Mouse (Mus musculus) forebrain, embryonic 15.5 days (tissue): Measurements from ENCODE around the gene Jam3. TPM values are rescaled to one million over a fixed set of nuclear protein-coding genes. Genes with fewer than 3 reads are reported as not detected.

ENCODE experiments used
- ATAC-seq: fragments of 200-750 bp; cut with Nextera tagmentation; replicated peaks from 2 replicates; pipeline ENCODE4 v1.8.0; 2017; ENCODE audit warnings: mild to moderate bottlenecking, moderate TSS enrichment, moderate library complexity
- H3K27ac ChIP-seq: fragments of 300-500 bp; sonication (generic); replicated peaks from 2 replicates; pipeline ENCODE4 v1.5.1; 2015; ENCODE audit warnings: mild to moderate bottlenecking, inconsistent platforms
- H3K27me3 ChIP-seq: fragments of 300-500 bp; sonication (generic); 2 replicates; pipeline ENCODE4 v1.6.1; 2015; ENCODE audit warnings: inconsistent platforms
- H3K36me3 ChIP-seq: fragments of 300-500 bp; sonication (generic); 2 replicates; pipeline ENCODE4 v1.6.1; 2015; ENCODE audit warnings: mild to moderate bottlenecking, inconsistent platforms
- H3K4me1 ChIP-seq: fragments of 300-500 bp; sonication (generic); 2 replicates; pipeline ENCODE4 v1.6.1; 2015; ENCODE audit warnings: inconsistent platforms
- H3K4me2 ChIP-seq: fragments of 300-500 bp; sonication (generic); replicated peaks from 2 replicates; pipeline ENCODE4 v1.6.1; 2015; ENCODE audit warnings: mild to moderate bottlenecking, inconsistent platforms
- H3K4me3 ChIP-seq: fragments of 300-500 bp; sonication (generic); 2 replicates; pipeline ENCODE4 v1.5.1; 2015; ENCODE audit warnings: mild to moderate bottlenecking, inconsistent platforms
- H3K9ac ChIP-seq: fragments of 300-500 bp; sonication (generic); replicated peaks from 2 replicates; pipeline ENCODE4 v1.6.1; 2015; ENCODE audit warnings: mild to moderate bottlenecking, inconsistent platforms
- H3K9me3 ChIP-seq: fragments of 300-500 bp; sonication (generic); 2 replicates; pipeline ENCODE4 v1.6.1; 2016; ENCODE audit warnings: inconsistent platforms
- WGBS: fragments of 180-500 bp; shearing (Covaris S2); methylation state at CpG from one replicate; pipeline ENCODE4 v1.1.7; 2015; ENCODE audit warnings: mixed read lengths; 5-methylcytosine and 5-hydroxymethylcytosine counted together
- polyA plus RNA-seq: library from polyadenylated mRNA; unstranded; fragments of >200 nt; fragmentation: Nextera tagmentation; extraction: Ambion mirVana; gene quantifications from 2 replicates; pipeline ENCODE4 v1.2.1, GENCODE M21; 2015

The Jam3 gene
- polyA plus RNA-seq, 1 experiment from 2014 or later, result 67.9 TPM

DNA sequence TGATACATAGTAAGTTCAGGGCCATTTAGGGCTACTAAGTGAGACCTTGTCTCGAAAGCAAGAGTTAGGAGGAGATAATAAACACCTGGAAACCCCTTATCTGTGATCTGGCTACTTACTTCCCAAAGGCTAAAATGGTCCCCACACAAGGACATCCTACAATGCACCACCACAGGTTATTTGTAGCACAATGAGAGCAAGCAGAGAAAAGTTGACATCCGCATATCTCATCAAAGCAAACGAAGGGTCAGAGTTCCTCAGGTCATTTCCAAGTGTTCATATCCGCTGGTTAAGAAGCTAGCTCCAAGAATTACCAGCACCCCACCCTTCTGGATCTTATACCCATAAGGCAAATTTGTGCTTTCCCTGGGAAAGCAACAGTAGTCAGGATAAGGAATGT, 46.8 kb downstream of the Jam3 start:
- Histone ChIP-seq H3K9ac (no peak overlapping the region), H3K27me3 (no peaks in the 10 kb centered on the region), H3K9me3 (no peaks in the 10 kb centered on the region), H3K36me3 (peaks cover 12% of the 10 kb centered on the region), H3K4me3 (no peak overlapping the region), H3K4me1 (peaks cover 21% of the 10 kb centered on the region), H3K4me2 (no peak overlapping the region), H3K27ac (no peak overlapping the region)
- ATAC-seq, result no peak
- 89% methylated on average over 4 of the region's 4 CpGs for WGBS

DNA sequence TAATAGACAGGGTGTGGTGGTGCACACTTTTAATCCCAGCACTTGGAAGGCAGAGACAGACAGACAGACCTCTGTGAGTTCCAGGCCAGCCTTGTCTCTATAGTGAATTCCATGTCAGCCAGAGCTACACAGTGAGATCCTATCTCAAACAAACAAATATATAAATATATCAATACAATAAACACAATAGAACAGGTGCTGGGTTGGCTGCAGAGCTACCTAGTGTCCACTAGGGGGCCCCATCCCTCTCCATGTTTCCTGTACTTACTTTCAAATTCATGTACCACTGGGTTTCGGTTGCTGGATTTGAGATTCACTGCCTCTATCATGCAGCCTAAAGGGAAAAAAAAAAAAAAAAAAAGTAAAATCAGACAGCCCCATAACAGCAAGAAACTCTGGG, 49.1 kb downstream of the Jam3 start:
- Histone ChIP-seq H3K9ac (no peak overlapping the region), H3K4me3 (no peak overlapping the region), H3K27me3 (no peaks in the 10 kb centered on the region), H3K9me3 (no peaks in the 10 kb centered on the region), H3K27ac (no peak overlapping the region), H3K4me1 (peaks cover 21% of the 10 kb centered on the region), H3K4me2 (no peak overlapping the region), H3K36me3 (peaks cover 32% of the 10 kb centered on the region)
- WGBS, result 19% methylated on average over 1 of the region's 1 CpGs
- ATAC-seq, result peak; percentile 20

DNA sequence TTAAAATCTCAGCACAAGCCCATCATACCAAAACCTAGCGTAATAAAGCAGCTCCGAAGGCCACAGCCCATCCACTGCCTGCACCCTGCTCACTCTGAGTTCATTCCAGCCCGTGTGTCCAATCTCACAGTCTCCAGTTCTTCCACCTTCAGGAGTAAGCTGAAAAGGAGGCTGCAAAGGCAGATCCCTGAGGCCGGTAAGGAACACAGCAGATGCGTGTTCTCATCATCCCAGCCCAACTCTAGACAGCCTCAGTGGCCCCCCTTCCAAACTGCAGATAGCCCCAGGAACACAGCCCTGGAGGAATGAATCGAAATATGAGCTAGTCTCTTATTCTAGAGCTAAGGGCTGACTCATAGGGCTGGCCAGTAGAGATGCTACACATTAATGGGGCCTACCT, 53.8 kb downstream of the Jam3 start:
- 92% methylated on average over 6 of the region's 6 CpGs for WGBS
- no peak overlapping the region for H3K4me3 ChIP-seq
- H3K27ac ChIP-seq, result no peak overlapping the region
- H3K9ac ChIP-seq, result no peak overlapping the region
- no peak for ATAC-seq
- H3K9me3 ChIP-seq, result no peaks in the 10 kb centered on the region
- H3K36me3 ChIP-seq, result peaks cover 60% of the 10 kb centered on the region
- no peaks in the 10 kb centered on the region for H3K4me1 ChIP-seq
- H3K27me3 ChIP-seq, result no peaks in the 10 kb centered on the region
- no peak overlapping the region for H3K4me2 ChIP-seq

DNA sequence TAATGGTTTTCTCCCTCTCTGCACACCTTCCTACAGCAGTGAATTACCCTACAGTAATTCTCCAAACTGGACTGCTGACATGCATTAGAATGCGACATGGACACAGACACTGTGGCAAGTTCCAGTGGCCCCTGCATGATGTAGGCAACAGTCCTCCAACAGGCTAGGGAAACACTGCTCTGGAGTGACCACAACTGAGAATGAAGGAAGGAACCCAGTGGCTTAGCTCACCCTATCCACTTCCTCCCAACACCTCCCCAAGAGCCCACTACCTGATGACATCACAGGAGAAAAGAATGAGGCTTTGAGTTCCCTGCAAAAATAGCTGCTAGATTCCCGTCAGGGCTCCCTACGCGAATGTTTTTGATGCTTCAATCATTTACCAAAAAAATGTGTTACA, 55.7 kb downstream of the Jam3 start:
- peaks cover 70% of the 10 kb centered on the region for H3K36me3 ChIP-seq
- H3K9ac ChIP-seq, result no peak overlapping the region
- H3K4me1 ChIP-seq, result no peaks in the 10 kb centered on the region
- no peaks in the 10 kb centered on the region for H3K9me3 ChIP-seq
- 83% methylated on average over 4 of the region's 4 CpGs for WGBS
- no peak overlapping the region for H3K4me2 ChIP-seq
- no peak overlapping the region for H3K4me3 ChIP-seq
- no peak overlapping the region for H3K27ac ChIP-seq
- no peak for ATAC-seq
- no peaks in the 10 kb centered on the region for H3K27me3 ChIP-seq

DNA sequence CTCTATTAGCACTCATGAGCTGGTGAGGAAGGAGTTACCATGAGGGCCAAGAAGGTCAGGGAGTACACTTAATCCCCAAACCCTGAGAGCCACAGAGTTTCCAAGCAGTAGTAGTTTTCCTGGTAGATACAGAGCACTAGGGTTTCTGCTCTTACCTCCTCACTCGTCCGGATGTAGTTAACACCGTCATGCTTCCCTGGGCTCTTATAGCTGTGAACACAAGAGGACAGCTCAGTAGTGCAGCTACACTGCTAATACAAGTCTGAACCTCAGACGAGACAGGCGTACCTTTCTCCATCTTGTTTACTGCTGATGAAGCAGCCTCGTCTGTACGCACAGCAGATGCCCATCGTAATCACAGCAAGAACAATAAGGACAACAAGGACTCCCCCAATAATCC, 56.7 kb downstream of the Jam3 start:
- Histone ChIP-seq H3K27me3 (no peaks in the 10 kb centered on the region), H3K9me3 (no peaks in the 10 kb centered on the region), H3K36me3 (peaks cover 70% of the 10 kb centered on the region), H3K4me1 (no peaks in the 10 kb centered on the region), H3K9ac (no peak overlapping the region), H3K27ac (no peak overlapping the region), H3K4me3 (no peak overlapping the region), H3K4me2 (no peak overlapping the region)
- 80% methylated on average over 8 of the region's 8 CpGs for WGBS
- ATAC-seq, result no peak

DNA sequence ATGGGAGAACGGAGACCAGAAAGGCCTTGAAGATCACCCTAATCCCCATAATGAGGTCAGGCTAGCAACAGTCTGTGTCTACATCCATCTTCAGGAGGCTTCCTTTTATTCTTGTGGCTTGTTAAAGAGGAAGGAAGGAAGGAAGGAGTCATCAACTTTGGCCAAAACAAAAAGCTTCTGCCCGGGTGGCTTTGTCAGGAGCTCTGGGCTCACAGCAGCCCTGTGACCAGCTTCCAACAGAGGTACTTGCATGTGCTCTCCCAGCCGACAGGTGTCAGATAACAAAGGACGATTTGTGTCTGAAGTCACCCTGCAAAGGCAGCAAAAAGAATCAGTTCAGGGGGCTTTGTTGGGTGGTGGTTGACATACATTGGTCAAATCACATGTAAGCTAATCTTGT, 57.1 kb downstream of the Jam3 start:
- no peak overlapping the region for H3K9ac ChIP-seq
- no peaks in the 10 kb centered on the region for H3K27me3 ChIP-seq
- H3K4me2 ChIP-seq, result no peak overlapping the region
- H3K36me3 ChIP-seq, result peaks cover 70% of the 10 kb centered on the region
- no peak for ATAC-seq
- H3K4me3 ChIP-seq, result no peak overlapping the region
- 24% methylated on average over 4 of the region's 4 CpGs for WGBS
- no peaks in the 10 kb centered on the region for H3K9me3 ChIP-seq
- no peaks in the 10 kb centered on the region for H3K4me1 ChIP-seq
- no peak overlapping the region for H3K27ac ChIP-seq

DNA sequence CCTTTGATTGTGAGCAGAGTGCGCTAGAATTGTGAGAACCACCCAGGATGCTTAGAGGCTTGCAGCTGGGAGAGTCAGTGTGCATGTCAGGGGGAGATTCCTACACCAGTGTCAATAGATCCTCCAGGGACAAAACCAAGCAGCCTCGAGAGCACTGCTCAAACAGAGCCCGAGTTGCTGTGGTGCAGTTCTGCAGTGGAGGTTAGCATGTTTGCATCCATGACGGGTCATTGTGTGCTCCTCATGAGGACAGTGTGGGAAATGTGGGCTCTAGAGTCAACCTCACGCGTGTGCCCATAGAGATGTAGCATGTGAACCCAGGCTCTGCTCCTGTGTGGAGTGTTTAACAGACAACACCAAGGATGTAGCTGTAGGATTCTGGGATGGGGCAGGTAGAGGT, 62.3 kb downstream of the Jam3 start:
- Histone ChIP-seq H3K27me3 (no peaks in the 10 kb centered on the region), H3K4me1 (peaks cover 9% of the 10 kb centered on the region), H3K4me2 (no peak overlapping the region), H3K9ac (no peak overlapping the region), H3K27ac (peak overlapping the region; percentile 84; the same call in 1 of the 2 replicates), H3K36me3 (peaks cover 64% of the 10 kb centered on the region), H3K9me3 (no peaks in the 10 kb centered on the region), H3K4me3 (no peak overlapping the region)
- ATAC-seq, result no peak
- WGBS, result 82% methylated on average over 6 of the region's 6 CpGs

DNA sequence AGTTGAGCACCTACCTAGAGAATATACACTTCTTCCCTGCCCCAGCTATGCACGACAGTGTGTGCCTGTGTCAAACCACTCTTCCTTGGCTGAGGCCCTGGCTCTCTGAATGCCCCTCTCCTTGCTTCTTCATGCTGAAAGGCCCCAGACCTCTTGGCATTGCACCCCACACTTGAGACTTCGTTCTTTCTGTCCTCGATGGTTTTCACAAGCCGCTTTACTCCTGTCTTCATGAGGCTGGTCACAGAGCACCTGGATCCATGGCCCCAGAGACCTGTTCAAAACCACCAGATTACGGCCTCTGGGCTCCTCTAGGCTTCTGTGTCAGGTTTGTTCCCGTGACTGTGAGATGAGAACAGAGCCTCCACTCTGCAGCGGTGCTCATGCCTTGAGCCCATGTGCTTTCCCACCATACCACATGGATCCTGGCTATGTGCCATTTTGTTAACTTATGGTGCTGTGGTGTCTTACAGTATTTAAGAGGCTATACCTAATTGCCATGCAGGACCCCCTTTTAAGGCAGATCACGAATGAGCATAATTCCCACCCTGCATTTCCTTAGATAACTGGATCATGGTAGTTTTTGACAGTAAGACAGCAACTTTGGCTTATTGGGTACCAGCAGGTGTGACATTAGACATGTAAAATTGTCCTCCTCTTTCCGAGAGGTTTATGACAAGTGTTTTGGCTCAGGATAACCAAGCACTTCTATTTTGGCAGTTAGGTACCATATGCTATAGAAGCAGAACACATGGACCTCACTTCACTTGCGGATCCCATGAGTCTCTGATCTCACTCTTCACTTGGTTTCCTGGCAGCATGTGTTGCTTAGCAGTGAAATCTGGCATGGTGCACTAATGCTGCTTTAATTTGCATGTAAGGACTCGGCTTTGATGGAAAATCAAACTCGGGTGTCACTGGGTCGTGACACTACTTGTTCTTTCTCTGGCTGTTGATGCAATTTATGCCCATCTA, 64.1 kb downstream of the Jam3 start:
- H3K27me3 ChIP-seq, result no peaks in the 10 kb centered on the region
- no peak overlapping the region for H3K4me3 ChIP-seq
- H3K4me1 ChIP-seq, result peaks cover 9% of the 10 kb centered on the region
- H3K4me2 ChIP-seq, result no peak overlapping the region
- peak overlapping the region; percentile 85 for H3K27ac ChIP-seq
- no peak overlapping the region for H3K9ac ChIP-seq
- H3K9me3 ChIP-seq, result no peaks in the 10 kb centered on the region
- peaks cover 71% of the 10 kb centered on the region for H3K36me3 ChIP-seq
- peak; percentile 80 for ATAC-seq
- WGBS, result 73% methylated on average over 13 of the region's 13 CpGs

DNA sequence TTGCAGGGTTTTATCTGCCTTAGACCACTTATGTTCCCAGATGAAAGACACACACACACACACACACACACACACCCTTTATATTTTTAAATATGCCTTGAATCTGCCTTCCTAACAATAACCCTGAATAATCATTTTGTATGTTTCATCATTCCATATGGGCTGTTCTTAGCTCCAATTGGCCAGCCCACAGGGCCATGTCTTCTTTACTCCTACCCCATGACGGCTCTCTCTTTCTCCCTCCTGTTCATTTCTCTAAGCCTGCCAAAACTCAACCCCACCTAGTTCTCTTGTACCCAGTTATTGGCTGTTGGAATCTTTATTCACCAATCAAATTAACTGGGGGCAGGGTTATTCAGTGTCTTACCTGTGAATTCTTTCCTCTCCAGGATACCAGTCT, 65.1 kb downstream of the Jam3 start:
- H3K4me2 ChIP-seq, result no peak overlapping the region
- no peaks in the 10 kb centered on the region for H3K27me3 ChIP-seq
- ATAC-seq, result peak; percentile 39; the same call in 1 of the 2 replicates
- H3K27ac ChIP-seq, result peak overlapping the region; percentile 85
- no peaks in the 10 kb centered on the region for H3K9me3 ChIP-seq
- H3K4me3 ChIP-seq, result no peak overlapping the region
- H3K9ac ChIP-seq, result no peak overlapping the region
- peaks cover 69% of the 10 kb centered on the region for H3K36me3 ChIP-seq
- WGBS, result 65% methylated on average over 1 of the region's 1 CpGs
- peaks cover 9% of the 10 kb centered on the region for H3K4me1 ChIP-seq

DNA sequence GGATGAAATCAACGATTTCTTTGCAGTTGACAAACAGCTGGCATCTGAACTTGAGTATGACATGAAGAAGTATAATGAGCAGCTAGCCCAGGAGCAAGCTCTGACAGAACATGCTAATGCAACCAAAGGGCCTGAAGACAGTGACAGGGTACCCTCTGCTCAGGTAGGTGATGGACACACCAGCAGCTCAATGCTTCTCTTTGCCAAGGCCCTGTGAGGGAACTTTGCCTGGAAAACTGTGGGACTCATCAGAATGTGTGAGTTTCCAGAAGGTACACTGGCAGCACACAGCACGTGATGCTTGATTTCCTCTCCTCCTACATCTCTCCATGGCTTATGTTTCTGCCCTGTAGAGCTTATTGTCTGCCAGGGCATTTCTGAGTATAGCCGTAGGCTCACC, 67.8 kb downstream of the Jam3 start:
- 85% methylated on average over 3 of the region's 3 CpGs for WGBS
- no peak for ATAC-seq
- H3K4me1 ChIP-seq, result peaks cover 9% of the 10 kb centered on the region
- H3K27ac ChIP-seq, result no peak overlapping the region
- H3K9ac ChIP-seq, result no peak overlapping the region
- H3K27me3 ChIP-seq, result no peaks in the 10 kb centered on the region
- no peak overlapping the region for H3K4me2 ChIP-seq
- H3K4me3 ChIP-seq, result no peak overlapping the region
- no peaks in the 10 kb centered on the region for H3K9me3 ChIP-seq
- H3K36me3 ChIP-seq, result peaks cover 75% of the 10 kb centered on the region

DNA sequence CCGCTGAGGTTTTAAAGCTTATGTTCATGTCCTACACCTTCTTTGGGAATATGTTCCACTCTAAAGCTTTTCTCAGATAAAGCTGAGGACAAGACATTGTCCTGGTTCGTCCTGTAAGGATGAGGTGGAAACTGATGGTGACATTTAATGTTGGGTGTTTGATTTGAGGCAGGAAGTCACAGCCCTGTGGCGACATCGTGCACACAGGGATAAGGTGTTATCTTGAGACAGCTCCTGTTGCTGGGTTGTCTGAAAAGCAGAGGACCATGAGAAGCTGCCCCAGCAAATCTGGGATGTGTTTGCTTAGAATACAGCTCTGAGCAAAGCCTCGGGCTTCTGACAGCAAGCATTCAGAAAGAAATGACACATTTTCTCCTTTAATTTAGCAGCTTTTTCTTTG, 69.0 kb downstream of the Jam3 start:
- peaks cover 78% of the 10 kb centered on the region for H3K36me3 ChIP-seq

DNA sequence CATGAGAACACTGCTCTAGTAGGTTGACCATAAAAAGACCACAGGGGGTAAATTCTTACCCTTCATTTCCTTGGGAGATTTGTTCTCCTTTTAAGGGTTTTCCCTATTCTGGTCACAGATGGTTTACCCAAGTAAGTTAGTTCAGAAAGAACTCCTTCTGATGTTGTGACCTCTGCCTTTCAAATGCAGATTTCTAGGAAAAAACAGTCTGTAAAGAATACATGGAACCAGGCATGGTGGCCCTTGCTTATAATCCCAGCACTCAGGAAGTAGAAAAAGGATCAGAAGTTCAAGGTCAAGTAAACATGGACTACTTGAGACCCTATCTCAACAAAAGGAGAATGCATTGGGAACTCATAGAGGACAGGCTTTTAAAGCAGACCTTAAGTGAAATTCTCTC, 79.4 kb downstream of the Jam3 start:
- no peak for ATAC-seq

More for the DNA sequence above, 69.0 kb downstream of the Jam3 start:
- no peak overlapping the region for H3K27ac ChIP-seq
- H3K4me1 ChIP-seq, result peaks cover 4% of the 10 kb centered on the region
- WGBS, result 93% methylated on average over 5 of the region's 5 CpGs
- H3K9me3 ChIP-seq, result no peaks in the 10 kb centered on the region
- no peaks in the 10 kb centered on the region for H3K27me3 ChIP-seq
- no peak for ATAC-seq
- no peak overlapping the region for H3K9ac ChIP-seq
- H3K4me2 ChIP-seq, result no peak overlapping the region
- no peak overlapping the region for H3K4me3 ChIP-seq

GRCm38 (mm10) chr9:27074677-27075076, 80.5 kb downstream of the Jam3 start:
- no peaks in the 10 kb centered on the region for H3K27me3 ChIP-seq
- H3K9ac ChIP-seq, result no peak overlapping the region
- H3K4me1 ChIP-seq, result no peaks in the 10 kb centered on the region
- H3K27ac ChIP-seq, result no peak overlapping the region
- no peaks in the 10 kb centered on the region for H3K9me3 ChIP-seq
- ATAC-seq, result no peak
- H3K4me3 ChIP-seq, result no peak overlapping the region
- H3K36me3 ChIP-seq, result peaks cover 58% of the 10 kb centered on the region
- no peak overlapping the region for H3K4me2 ChIP-seq
- 82% methylated on average over 1 of the region's 1 CpGs for WGBS

More for the DNA sequence above, 79.4 kb downstream of the Jam3 start:
- H3K27me3 ChIP-seq, result no peaks in the 10 kb centered on the region
- no peaks in the 10 kb centered on the region for H3K4me1 ChIP-seq
- no peak overlapping the region for H3K4me2 ChIP-seq
- H3K27ac ChIP-seq, result no peak overlapping the region
- no peaks in the 10 kb centered on the region for H3K9me3 ChIP-seq
- peaks cover 54% of the 10 kb centered on the region for H3K36me3 ChIP-seq
- H3K4me3 ChIP-seq, result no peak overlapping the region
- H3K9ac ChIP-seq, result no peak overlapping the region
